Mouse (Mus musculus): ENCODE measurements around the gene Col8a1.

Gene Col8a1

GRCm38 (mm10) chr16:57754526-57755125, at the start of gene Col8a1:
Gene Col8a1 (minus strand): TSS chr16:57754737.
- no peak for DNase-seq (ENCODE audit: low spot score in 2 of 2)

DNA sequence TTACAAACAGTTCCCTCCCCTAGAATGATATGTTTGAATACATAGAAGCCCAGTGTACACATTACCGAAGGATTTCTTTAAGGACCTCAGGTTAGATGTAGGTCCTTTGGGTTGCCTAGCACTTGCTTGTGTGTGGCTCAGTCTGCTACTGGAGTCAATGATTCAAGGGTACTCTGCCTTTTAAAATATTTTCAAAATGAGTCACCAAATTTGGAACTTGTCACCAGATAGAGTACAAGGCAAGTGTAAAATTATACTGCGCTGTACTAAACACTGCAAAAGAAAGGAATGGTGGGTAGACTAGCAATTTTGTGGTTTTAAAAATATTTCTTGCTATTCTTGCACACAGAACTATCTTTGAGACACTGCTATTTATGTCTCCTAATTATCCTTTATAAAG, 47.3 kb upstream of the Col8a1 start:
- DNase-seq (ENCODE audit: low spot score in 2 of 2) = no peak

DNA sequence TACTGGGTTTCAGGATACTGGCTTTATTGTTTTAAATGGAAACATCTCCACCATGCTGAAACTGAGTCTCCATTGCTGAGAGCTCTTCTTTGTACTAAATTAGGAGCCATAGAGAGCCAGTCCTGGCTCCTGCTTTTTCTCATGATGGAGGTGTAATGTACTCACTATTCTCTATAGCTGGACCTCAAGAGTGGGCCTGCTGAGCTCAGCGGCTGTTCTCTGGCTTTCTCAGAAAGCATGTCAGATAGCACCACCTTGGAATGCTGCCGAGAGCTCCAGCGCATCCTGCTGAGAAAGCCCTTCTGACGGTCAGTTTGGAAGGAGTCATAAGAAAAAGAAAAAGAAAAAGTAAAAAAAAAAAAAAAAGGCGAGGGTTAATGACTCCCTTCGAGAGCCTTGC, 41.8 kb upstream of the Col8a1 start:
- no peak for DNase-seq (ENCODE audit: low spot score in 2 of 2)

DNA sequence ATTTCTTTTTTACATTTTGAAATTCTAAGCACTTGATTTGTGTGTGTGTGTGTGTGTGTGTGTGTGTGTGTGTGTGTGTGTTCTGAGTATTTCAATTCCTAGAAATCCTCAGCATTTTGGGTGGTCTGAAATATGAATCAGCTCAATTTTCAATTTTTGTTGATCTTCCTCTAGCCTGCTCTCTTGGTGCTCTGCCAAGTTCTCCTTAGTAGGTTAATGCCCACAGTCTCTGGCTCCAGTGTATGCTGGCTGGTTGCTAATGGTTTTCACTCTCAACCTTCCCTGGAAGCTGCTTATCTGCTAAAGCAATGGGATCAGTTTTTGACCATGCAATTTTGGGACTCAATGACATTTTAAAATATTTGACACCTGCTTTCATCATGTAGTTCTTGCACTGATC, 24.5 kb upstream of the Col8a1 start:
- DNase-seq (ENCODE audit: low spot score in 2 of 2) = no peak

GRCm38 (mm10) chr16:57765615-57766014, 11.1 kb upstream of the Col8a1 start:
- DNase-seq (ENCODE audit: low spot score in 2 of 2) = no peak

- DNase-seq (ENCODE audit: low spot score in 2 of 2) = no peak
Measured at GRCm38 (mm10) chr16:57759862-57760261, 5.3 kb upstream of the Col8a1 start.

DNA sequence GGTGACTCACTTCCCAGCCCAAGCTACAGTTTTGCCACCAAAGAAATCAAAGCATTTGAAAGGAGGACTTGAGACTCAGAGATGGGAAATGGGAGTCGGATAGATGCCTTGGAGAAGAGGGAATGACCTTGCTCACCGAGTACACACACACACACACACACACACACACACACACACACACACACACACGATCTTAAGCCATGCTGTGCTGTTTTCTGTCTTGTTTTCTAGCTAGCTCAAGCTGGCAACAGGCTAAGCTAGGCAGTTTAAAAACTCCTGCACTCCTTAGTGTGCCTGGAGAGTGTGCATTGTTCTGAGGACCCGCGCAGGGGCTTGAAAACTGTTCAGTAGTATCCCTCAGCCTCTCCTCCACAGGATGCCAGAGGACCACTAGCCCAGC, 1.2 kb upstream of the Col8a1 start:
- DNase-seq (ENCODE audit: low spot score in 2 of 2) = no peak

DNA sequence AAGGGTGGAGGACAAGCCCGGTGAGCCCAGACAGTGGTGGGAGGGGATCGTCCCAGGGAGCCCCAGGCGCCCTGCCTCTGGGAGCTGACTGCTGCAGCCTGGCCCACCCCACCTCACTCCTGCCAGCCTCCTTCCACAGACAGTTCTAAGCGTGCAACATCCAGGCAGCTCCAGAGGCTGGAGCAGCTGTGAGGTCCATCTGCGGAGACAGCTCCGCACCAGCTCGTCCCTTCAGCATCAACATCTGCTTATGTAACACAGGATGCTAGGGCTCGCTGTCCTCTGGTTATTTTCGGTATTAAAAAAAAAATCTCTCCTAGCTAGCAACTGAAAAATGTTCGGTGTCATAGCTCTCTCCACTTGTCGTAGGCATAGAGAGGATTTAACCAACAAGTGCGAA, 704 bp upstream of the Col8a1 start:
- no peak for DNase-seq (ENCODE audit: low spot score in 2 of 2)

GRCm38 (mm10) chr16:57753539-57754280, 827 bp downstream of the Col8a1 start:
- no peak for DNase-seq (ENCODE audit: low spot score in 2 of 2)

DNA sequence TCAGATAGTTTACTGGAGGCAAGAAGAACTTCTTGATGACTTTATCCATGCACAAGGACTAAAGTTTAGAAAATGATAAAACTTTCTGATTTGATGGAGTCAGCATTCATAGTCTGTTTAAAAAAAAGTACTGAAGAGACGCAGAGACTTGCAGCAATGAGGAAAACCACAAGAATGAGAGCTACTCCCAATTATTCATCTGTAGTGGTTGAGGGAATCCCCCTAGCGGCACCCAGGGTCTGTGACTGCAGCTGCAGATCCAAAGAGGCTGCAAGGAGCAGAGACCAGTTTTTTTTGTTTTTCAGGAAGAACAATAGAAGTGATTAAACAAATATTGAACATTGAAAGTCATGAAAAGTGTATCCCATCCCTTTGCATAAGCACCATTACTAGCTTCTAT, 4.0 kb downstream of the Col8a1 start:
- DNase-seq (ENCODE audit: low spot score in 2 of 2) = no peak

DNA sequence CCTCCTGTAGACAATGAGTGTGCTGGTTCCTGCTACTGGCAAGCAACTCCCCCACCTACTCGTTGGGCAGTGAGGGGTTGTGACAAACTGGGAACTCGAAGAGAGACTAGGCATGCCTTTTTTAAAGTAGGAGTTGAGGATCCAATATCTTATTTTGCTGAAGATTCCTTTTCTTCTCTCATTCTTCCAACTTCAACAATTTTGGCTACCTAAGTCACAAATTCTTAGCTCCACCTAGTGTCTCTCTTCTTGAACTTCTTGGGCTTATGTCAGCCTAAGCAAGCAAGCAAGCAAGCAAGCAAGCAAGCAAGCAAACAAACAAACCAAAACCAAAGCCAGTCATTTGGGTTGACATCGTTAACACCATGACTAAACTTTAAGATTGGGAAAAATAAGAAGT, 6.4 kb downstream of the Col8a1 start:
- no peak for DNase-seq (ENCODE audit: low spot score in 2 of 2)

DNA sequence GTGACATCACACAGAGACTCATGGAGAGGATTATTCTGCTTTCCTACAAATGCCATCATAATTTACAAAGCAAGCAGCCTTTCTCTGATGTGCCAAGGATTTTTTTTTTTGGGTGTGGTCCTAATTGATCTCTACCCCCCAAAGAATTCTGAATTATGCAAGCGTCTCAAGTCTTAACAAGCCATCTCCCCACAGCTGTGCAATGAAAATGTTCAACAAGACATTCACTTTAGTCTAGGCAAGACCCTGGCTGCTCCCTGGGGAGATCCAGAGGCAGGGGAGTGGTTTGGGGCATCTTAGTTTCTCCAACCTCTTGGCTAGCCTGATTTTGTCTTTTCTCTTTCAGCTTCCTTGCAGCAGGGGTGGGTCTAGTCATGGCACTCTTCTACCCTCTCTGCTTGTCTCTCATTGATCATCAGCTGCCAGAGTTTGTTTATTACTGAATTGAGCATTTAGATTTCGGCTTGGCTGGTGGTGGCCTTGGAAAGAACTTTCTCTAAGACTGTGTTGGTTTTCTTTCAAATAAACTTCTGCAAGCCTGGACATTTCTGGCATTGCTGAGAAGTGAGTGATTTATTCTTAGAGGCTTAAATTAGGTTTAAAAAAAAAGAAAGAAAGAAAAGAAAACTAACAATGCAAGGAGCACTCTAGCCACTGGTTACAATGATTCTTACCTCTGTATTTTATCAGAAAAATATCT, 7.0 kb downstream of the Col8a1 start:
- DNase-seq (ENCODE audit: low spot score in 2 of 2) = no peak

- no peak for DNase-seq (ENCODE audit: low spot score in 2 of 2)
Measured at GRCm38 (mm10) chr16:57740169-57740568, 14.4 kb downstream of the Col8a1 start.

- DNase-seq (ENCODE audit: low spot score in 2 of 2) = no peak
Measured at GRCm38 (mm10) chr16:57734942-57735341, 19.6 kb downstream of the Col8a1 start.

DNA sequence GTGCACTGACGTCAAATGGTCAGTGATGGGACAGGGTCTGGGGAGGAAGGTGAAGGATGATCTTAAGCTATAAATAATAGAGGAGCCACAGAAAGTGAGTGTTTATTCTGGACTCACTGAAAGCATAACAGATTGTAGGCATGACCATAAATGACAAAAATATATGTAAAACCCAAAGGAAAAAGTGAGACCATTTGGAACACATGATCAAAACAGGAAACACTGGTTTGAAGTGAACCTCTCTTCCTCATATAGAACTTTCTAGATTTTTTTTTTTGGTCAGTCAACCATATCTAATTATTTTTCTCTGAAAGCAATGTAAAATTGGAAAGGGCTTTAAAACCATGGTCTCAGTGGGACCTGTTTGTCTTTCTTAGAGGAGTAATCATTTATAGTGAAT, 21.0 kb downstream of the Col8a1 start:
- no peak for DNase-seq (ENCODE audit: low spot score in 2 of 2)

DNA sequence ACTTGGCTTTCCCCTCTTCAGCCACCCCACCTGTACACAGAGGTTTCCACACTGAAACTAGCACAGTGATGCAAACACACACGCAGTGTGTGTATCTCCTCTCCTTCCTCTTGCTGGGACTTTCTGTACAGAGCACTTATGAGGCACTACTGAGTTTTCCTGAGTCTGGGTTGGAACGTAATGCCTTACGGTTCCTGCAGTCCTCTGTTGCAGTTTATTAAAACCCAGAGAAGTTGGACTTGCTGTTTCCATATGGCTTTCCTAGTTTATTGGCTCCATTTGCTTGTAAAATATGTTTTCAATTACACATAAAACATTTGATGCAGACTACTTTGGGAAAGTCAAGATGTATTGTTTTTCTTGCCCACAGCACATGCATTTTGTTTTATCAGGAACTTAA, 21.4 kb downstream of the Col8a1 start:
- no peak for DNase-seq (ENCODE audit: low spot score in 2 of 2)

GRCm38 (mm10) chr16:57724978-57725377, 29.6 kb downstream of the Col8a1 start:
- no peak for DNase-seq (ENCODE audit: low spot score in 2 of 2)

- DNase-seq (ENCODE audit: low spot score in 2 of 2) = no peak
Measured at GRCm38 (mm10) chr16:57718982-57719381, 35.6 kb downstream of the Col8a1 start.

DNA sequence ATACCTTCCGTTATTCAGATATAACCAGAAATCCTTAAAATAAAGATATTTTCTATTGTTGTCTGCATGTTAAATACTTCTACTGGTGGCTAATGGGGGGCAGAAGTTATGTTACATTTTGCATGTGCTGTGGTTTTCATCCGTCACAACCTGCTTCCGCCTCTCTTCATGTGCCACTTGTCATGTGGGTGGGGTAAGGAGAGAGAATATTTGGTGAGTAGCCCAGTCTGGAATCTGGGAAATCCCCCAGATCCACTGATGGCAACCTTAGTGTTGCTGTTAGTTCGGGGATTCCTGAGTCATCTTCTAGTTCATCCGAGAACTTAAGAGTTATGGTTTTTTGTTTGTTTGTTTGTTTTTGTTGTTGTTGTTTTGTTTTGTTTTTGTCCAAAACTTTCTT, 55.8 kb downstream of the Col8a1 start:
- DNase-seq (ENCODE audit: low spot score in 2 of 2) = no peak

- no peak for DNase-seq (ENCODE audit: low spot score in 2 of 2)
Measured at GRCm38 (mm10) chr16:57694694-57695093, 59.8 kb downstream of the Col8a1 start.

DNA sequence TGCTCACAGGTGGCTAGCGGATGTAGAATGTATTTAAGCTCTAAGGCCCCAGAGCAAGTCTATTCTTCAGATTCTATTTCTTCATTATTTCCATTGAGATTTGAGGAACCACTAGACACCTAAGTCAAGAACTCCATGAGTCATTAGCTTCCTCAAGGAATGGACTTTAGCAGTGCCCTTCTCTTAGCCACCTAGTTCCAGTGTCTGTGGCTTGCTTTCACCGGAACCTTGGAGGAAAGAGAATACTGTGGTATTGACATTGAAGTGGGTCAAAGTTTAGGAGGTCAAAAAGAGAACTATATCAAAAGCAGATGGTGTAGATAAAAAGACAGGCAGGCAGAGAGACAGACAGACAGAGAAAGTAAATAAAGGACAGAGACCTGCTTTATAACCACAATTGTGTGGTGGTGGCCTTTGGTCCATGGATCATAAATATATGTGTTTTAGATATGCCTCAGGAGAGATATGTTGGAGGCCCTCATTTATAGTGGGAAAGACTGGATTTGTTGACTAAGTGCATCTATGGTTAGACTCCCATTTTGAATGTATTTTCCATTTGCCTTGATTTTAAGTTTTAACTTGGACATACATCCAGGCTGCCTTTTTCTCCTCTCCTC, 60.5 kb downstream of the Col8a1 start:
- DNase-seq (ENCODE audit: low spot score in 2 of 2) = no peak

- DNase-seq (ENCODE audit: low spot score in 2 of 2) = no peak
Measured at GRCm38 (mm10) chr16:57685790-57686399, 68.6 kb downstream of the Col8a1 start.

Measured in spleen, postnatal 4 days (tissue).